Mouse (Mus musculus) small intestine, adult 2 months (tissue): ENCODE data around the gene Bicd2. TPM values are rescaled to one million over a fixed set of nuclear protein-coding genes. Genes with fewer than 3 reads are reported as not detected.

ENCODE experiments used
- H3K27ac ChIP-seq: fragments of 200-500 bp; 2 replicates; pipeline ENCODE4 v1.5.1; 2012; ENCODE audit warnings: low read depth, low read length, control low read depth, inconsistent platforms; ENCODE audit not compliant: insufficient read depth
- H3K27me3 ChIP-seq: fragments of 200-500 bp; 2 replicates; pipeline ENCODE4 v1.6.1; 2012; ENCODE audit warnings: mild to moderate bottlenecking, moderate library complexity, low read length, inconsistent platforms; ENCODE audit not compliant: control insufficient read depth, insufficient read depth
- H3K36me3 ChIP-seq: fragments of 200-500 bp; 2 replicates; pipeline ENCODE4 v1.6.1; 2012; ENCODE audit warnings: mild to moderate bottlenecking, low read length, control low read depth, inconsistent platforms; ENCODE audit not compliant: control insufficient read depth, insufficient read depth
- H3K4me1 ChIP-seq: fragments of 200-500 bp; 2 replicates; pipeline ENCODE4 v1.6.1; 2012; ENCODE audit warnings: low read length, inconsistent platforms, mixed read lengths; ENCODE audit not compliant: control insufficient read depth, insufficient read depth, insufficient read length
- H3K4me3 ChIP-seq: fragments of 200-500 bp; 2 replicates; pipeline ENCODE4 v1.5.1; 2012; ENCODE audit warnings: low read depth, mild to moderate bottlenecking, control low read depth, inconsistent platforms, low read length, moderate library complexity
- CTCF ChIP-seq: fragments of 200-500 bp; IDR thresholded peaks from 2 replicates; pipeline ENCODE4 v1.5.1; 2012; ENCODE audit warnings: low read depth, mild to moderate bottlenecking, control low read depth, inconsistent platforms, low read length, moderate library complexity, mixed read lengths; ENCODE audit not compliant: insufficient replicate concordance, insufficient read length; ENCODE audit errors: extremely low read depth
- POLR2A ChIP-seq: fragments of 200-500 bp; IDR thresholded peaks from 2 replicates; pipeline ENCODE4 v1.6.1; 2012; ENCODE audit warnings: low read depth, mild to moderate bottlenecking, control low read depth, inconsistent platforms, low read length, moderate library complexity
- WGBS: fragments of 180-500 bp; shearing (Covaris S2); methylation state at CpG from one replicate; pipeline ENCODE4 v1.1.7; 2018; 5-methylcytosine and 5-hydroxymethylcytosine counted together
- polyA plus RNA-seq: library from polyadenylated mRNA; depleted of rRNA; stranded (reverse); fragments of >200 nt; gene quantifications from 2 replicates; pipeline ENCODE4 v1.2.3, GENCODE M21; 2012

The Bicd2 gene
- polyA plus RNA-seq, 1 experiment: 7.9 TPM

DNA sequence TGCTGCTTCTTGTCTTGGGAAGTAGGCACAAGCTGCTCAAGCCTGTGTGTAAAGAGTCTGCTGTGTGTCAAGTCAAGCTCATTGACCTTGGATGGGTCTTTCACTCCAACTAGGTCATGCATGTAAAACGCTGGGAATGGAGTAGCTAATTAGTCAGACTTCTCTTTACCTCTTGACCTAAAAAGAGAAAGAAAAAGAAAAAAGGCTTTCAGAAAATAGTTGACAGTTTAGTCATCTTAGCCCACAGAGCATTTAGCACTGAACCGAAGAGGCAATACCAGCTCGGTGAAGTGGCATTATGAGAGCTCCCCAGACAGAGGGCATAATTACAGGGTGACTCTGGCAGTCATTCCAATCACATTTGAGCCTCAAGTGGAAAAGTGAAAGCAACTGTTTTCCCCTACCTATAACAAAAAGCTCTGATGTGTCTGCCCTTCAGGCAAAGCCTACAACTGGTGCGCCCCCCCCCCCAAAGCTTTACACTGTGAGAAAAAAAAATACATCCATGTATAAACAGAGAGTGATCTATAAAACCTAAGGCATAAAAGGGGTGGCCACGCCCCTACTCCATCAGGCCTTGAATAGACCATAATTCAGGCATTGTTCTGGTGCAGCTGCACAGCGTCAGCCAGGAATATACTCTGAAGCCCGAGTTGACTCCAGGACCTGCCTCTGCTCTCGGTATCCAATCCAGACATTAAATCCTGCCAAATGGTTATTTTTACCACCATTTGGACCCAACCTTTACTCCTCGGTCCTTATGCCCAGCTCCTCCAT, 24.8 kb upstream of the Bicd2 start:
- TF ChIP-seq POLR2A (no peak), CTCF (no peak)
- Histone ChIP-seq H3K27me3 (no peaks in the 10 kb centered on the region), H3K36me3 (no peaks in the 10 kb centered on the region), H3K4me1 (no peaks in the 10 kb centered on the region; the same call in 1 of the 2 replicates), H3K4me3 (no peak overlapping the region), H3K27ac (no peak overlapping the region)
- 19% methylated on average over 9 of the region's 9 CpGs for WGBS

DNA sequence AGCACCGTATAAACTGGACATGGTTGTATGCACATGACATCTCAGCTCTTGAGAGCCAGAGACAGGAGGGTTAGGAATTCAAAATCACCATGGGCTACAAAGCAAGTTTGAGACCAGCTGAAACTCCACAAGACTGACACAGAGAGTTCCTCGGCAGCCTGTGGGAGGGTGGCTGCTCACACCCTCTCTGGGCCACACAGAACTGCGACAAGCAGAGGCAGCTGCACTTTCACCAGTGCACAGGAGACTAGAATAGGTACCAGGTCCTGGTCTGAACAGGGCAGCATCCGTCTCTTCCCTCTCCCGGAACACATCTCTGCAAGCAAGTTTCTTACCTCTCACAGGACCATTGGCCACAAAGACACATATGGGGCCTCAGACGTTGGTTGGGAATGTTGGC, 23.9 kb upstream of the Bicd2 start:
- Histone ChIP-seq H3K36me3 (no peaks in the 10 kb centered on the region), H3K4me1 (no peaks in the 10 kb centered on the region), H3K27ac (no peak overlapping the region), H3K4me3 (no peak overlapping the region), H3K27me3 (no peaks in the 10 kb centered on the region)
- 78% methylated on average over 6 of the region's 6 CpGs for whole genome bisulfite sequencing
- TF ChIP-seq CTCF (no peak), POLR2A (no peak)

DNA sequence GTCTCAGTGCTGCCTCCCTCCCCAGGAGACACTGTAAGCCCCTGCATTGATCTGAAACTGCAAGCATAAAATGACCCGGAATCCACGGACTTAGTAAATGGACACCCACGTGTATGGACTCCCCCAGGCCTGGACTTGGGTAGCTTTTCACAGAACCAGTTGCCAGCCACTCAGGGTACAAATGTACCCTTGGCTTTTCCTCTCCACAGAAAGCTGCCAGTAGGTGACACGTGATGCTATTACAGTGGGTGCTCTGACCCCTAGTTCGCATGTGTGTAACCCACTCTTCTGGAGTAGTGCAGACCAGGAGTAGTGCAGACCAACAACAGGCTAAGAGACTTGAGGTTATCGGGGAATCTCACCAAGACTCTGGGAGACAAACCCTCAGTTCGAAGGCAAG, 23.5 kb upstream of the Bicd2 start:
- Histone ChIP-seq H3K27ac (no peak overlapping the region), H3K36me3 (no peaks in the 10 kb centered on the region), H3K4me3 (no peak overlapping the region), H3K4me1 (no peaks in the 10 kb centered on the region), H3K27me3 (no peaks in the 10 kb centered on the region)
- TF ChIP-seq POLR2A: no peak
- TF ChIP-seq CTCF: no peak
- WGBS: 94% methylated on average over 7 of the region's 7 CpGs

DNA sequence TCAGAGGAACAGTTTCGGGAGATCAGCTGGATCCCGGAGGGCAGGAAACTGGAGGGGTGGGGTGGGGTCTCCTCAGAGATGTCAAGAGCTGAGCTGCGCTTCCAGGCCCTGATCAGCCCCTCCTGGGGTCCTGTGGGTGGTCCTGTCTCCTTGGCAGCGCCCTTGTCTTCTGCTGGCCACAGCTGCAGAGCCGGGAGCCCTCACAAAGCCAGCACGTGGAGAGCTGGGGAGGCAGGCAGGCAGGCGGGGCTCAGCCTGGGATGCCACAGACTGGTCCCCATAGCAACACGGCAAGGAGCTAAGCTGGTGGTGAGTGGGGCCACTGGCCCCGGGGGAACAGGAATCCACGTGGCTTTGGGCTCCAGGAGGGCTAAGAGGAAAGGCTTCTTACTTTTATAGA, 21.3 kb upstream of the Bicd2 start, which contains the start of gene Fgd3:
Gene Fgd3, minus strand, starts transcription at position 272 of the 400 bp plus-strand sequence.
- no peaks in the 10 kb centered on the region for H3K27me3 ChIP-seq
- H3K27ac ChIP-seq: no peak within 1 kb of the TSS
- no peak within 1 kb of the TSS for H3K4me3 ChIP-seq
- no peaks in the 10 kb centered on the region for H3K36me3 ChIP-seq
- TF ChIP-seq POLR2A: no peak
- H3K4me1 ChIP-seq: no peaks in the 10 kb centered on the region
- WGBS: 23% methylated on average over 10 of the region's 10 CpGs

DNA sequence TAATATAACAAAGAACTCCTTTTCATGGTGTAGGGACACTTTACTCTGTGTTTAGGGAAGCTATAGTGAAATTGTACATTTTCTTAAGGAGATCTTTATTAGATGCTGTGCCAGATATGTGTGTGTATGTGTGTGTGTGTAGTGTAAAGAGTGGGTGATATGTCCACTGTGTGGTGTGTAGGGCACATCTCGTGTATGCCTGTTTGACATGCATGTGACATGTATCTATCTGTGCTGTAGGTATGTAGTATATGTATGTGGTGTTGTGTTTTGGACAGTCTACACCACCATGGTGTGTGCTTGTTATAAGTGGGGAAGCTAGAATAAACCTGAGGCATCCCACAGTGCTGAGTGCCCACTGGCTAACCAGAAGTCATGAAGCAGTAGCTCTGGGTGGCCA, 20.9 kb upstream of the Bicd2 start:
- TF ChIP-seq POLR2A: no peak
- TF ChIP-seq CTCF: no peak
- Histone ChIP-seq H3K36me3 (no peaks in the 10 kb centered on the region), H3K4me1 (no peaks in the 10 kb centered on the region), H3K4me3 (no peak overlapping the region), H3K27me3 (no peaks in the 10 kb centered on the region), H3K27ac (no peak overlapping the region)
- WGBS: 91% methylated on average over 1 of the region's 1 CpGs

DNA sequence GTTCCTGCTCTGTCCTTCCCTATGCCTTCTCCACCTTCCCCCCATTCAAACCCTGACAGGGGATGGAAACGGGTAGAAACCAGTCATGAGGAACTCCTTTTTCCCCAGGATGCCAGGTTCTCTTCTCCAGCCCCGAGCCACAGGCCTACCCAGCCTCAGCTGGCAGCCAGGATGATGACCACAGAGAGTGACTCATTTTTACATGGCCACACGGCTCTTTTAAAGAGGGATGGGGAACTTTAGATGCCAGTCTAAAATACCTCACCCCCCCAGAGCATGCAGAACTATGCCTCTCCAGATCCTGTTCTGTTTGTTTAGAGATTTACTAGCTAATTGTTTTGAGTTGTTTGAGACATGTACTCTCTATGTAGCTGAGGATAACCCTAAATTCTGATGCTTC, 19.9 kb upstream of the Bicd2 start:
- 78% methylated on average over 3 of the region's 3 CpGs for WGBS
- Histone ChIP-seq H3K27ac (no peak overlapping the region), H3K4me3 (no peak overlapping the region), H3K4me1 (no peaks in the 10 kb centered on the region), H3K27me3 (no peaks in the 10 kb centered on the region), H3K36me3 (no peaks in the 10 kb centered on the region)
- TF ChIP-seq POLR2A: no peak
- no peak for TF ChIP-seq CTCF

DNA sequence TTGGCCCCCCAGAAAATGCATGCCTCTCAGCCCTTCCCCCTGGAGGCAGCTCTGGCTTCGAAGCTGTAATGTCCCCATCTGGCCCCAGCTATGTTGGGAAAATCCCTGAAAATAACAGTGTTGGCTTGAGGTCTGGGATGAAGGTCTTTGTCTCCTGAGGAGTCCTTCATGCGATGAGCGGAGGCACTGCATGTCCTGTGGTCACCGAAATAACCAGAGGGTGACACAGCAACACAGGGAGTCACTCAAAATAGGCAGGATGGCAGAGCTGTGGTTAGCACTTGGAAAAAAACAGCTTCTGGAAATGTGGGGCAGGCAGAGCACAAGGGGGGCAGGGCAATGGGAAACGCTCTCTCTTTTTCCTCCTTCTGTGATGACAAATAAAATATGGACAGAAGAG, 19.2 kb upstream of the Bicd2 start:
- 80% methylated on average over 5 of the region's 5 CpGs for WGBS

More for the DNA sequence above, 19.2 kb upstream of the Bicd2 start:
- Histone ChIP-seq H3K4me3 (no peak overlapping the region), H3K4me1 (no peaks in the 10 kb centered on the region), H3K36me3 (no peaks in the 10 kb centered on the region), H3K27ac (no peak overlapping the region), H3K27me3 (no peaks in the 10 kb centered on the region)
- TF ChIP-seq POLR2A (no peak), CTCF (no peak)
